Mouse (Mus musculus) mature B cell (primary cell): ENCODE data around the gene Celf2.

Source experiments
- in situ Hi-C: fragments of 300-500 bp; cut with MboI; formaldehyde crosslinking; loops from 2 replicates; pipeline ENCODE4 v1.14.3; 2019

The Celf2 gene

DNA sequence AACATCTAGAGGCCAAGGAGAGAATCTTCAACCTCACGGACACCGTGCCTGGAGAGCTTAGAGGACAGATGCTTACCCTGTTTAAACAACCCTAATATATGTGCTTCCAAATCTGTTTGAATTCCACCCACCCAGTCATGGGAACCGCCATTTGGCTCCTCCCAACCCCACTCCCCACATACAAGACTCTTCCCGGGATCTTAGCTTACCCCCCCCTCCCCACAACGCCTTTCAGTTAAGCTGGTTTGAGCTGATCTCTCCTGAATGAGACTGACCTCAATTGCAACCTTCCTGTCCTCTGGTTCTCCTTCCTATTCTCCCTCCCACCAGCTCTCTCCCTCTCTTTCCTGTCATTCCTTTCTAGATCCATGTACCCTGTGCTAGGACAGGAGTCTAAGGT lies 1011.7 kb downstream of the Celf2 start:
- in situ Hi-C loops = no loop called here

DNA sequence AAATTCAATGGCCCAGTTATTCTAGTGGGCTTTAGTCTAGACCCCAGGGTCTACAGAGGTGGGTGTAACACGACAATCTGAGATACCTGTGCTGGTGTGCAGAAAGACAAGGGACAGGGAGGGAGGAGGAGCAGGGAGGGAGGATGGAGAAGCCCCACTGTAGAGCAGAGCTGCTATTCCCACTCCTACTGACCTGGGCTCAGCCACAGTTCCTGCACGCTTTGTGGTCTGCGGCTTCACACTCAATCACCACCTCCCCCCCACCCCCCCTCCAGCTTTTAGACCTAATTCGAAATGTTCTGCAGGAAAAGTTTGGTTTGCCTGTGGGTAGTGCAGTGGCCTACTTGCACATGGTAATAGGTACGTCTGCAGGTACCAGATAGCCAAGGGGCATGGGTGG lies 1015.5 kb downstream of the Celf2 start:
- in situ Hi-C loops = no loop called here

GRCm38 (mm10) chr2:6490870-6491269 lies 1018.5 kb downstream of the Celf2 start:
- in situ Hi-C loops = no loop called here

DNA sequence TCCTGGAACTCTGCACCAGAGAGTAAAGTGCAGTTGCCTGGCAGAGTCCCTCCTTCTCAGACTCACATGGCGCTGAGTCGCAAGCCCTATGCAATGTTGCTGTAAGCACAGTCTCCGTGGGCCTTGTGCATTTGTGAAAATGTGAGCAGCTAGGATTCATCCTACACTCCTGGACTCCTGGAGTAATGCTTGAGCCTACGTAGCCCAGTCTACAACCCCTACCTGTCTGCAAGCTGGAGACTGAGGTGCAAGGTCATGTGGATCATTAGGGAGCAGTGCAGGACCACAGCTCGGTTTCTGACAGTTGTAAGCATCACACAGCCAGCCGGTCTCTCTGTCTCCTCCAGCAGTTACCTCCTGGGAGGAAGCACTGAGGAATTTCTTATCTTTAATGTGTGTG lies 1019.3 kb downstream of the Celf2 start:
- in situ Hi-C loops = no loop called here
